Mouse (Mus musculus): Measurements from ENCODE around the gene Cpa1. TPM values are rescaled to one million over a fixed set of nuclear protein-coding genes. Genes with fewer than 3 reads are reported as not detected.

Cpa1 gene
- total and polyA plus RNA-seq, 2 experiments from 2014 or later, result 0.51 to 0.60 TPM

GRCm38 (mm10) chr6:30600033-30600432, 39.0 kb upstream of the Cpa1 start:
- H3K36me3 ChIP-seq (ENCODE audit: insufficient read depth, low read length), result no peaks in the 10 kb centered on the region
- no peaks in the 10 kb centered on the region for H3K27me3 ChIP-seq (ENCODE audit: insufficient read depth, low read length)
- H3K9me3 ChIP-seq (ENCODE audit: low read length), result no peaks in the 10 kb centered on the region
- H3K27ac ChIP-seq (ENCODE audit: low read depth, low read length), result no peak overlapping the region
- TF ChIP-seq CTCF (IDR thresholded peaks at IDR 0.05), result no peak
- DNase-seq (ENCODE audit: low spot score) (no peak), ATAC-seq (ENCODE audit: low FRiP score) (no peak)
- no peak overlapping the region for H3K4me3 ChIP-seq (ENCODE audit: low read depth, low read length)
- 79% methylated on average over 3 of the region's 3 CpGs for WGBS
- H3K9ac ChIP-seq (replicated peaks; ENCODE audit: low read length, poor library complexity, severe bottlenecking), result no peak overlapping the region
- no peak overlapping the region for H3K4me2 ChIP-seq (ENCODE audit: low read depth, low read length, poor library complexity, severe bottlenecking)
- H3K4me1 ChIP-seq (ENCODE audit: insufficient read depth, low read length), result no peaks in the 10 kb centered on the region

DNA sequence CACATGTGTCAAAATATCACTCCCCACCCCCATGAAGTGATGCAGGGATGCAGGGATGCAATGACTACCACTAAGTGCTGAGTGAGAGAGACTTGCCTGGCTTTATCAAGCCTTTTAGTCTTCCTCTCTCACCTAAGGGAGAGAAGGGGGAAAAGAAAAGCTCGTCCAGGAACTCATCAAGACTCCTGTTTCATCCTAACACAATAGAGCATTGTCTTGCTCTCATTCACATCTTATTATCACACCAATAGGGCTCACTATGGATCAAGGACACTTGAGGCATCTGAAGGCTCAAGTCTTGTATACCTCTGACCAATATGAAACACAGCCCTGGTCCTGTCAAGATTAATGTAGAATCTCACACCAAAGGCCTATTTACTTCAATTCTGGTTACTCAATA, 38.0 kb upstream of the Cpa1 start:
- Histone ChIP-seq H3K9me3 (ENCODE audit: low read length) (no peaks in the 10 kb centered on the region), H3K4me1 (ENCODE audit: insufficient read depth, low read length) (no peaks in the 10 kb centered on the region), H3K27ac (ENCODE audit: low read depth, low read length) (no peak overlapping the region), H3K36me3 (ENCODE audit: insufficient read depth, low read length) (no peaks in the 10 kb centered on the region), H3K9ac (replicated peaks; ENCODE audit: low read length, poor library complexity, severe bottlenecking) (no peak overlapping the region), H3K27me3 (ENCODE audit: insufficient read depth, low read length) (no peaks in the 10 kb centered on the region), H3K4me3 (ENCODE audit: low read depth, low read length) (no peak overlapping the region), H3K4me2 (ENCODE audit: low read depth, low read length, poor library complexity, severe bottlenecking) (no peak overlapping the region)
- ATAC-seq (ENCODE audit: low FRiP score) (no peak), DNase-seq (ENCODE audit: low spot score) (no peak)
- WGBS, result 65% methylated on average over 1 of the region's 1 CpGs
- no peak for TF ChIP-seq CTCF (IDR thresholded peaks at IDR 0.05)

- H3K9ac ChIP-seq (replicated peaks; ENCODE audit: low read length, poor library complexity, severe bottlenecking), result no peak overlapping the region
- no peaks in the 10 kb centered on the region for H3K27me3 ChIP-seq (ENCODE audit: insufficient read depth, low read length)
- H3K36me3 ChIP-seq (ENCODE audit: insufficient read depth, low read length), result no peaks in the 10 kb centered on the region
- no peak overlapping the region for H3K27ac ChIP-seq (ENCODE audit: low read depth, low read length)
- DNase-seq (ENCODE audit: low spot score), result no peak
- no peak overlapping the region for H3K4me3 ChIP-seq (ENCODE audit: low read depth, low read length)
- TF ChIP-seq CTCF (IDR thresholded peaks at IDR 0.05), result no peak
- no peak overlapping the region for H3K4me2 ChIP-seq (ENCODE audit: low read depth, low read length, poor library complexity, severe bottlenecking)
- WGBS, result 71% methylated on average over 7 of the region's 7 CpGs
- H3K4me1 ChIP-seq (ENCODE audit: insufficient read depth, low read length), result no peaks in the 10 kb centered on the region
- no peak for ATAC-seq (ENCODE audit: low FRiP score)
- H3K9me3 ChIP-seq (ENCODE audit: low read length), result no peaks in the 10 kb centered on the region
Observed at GRCm38 (mm10) chr6:30604342-30604867, 34.6 kb upstream of the Cpa1 start.

- ATAC-seq (ENCODE audit: low FRiP score) (no peak), DNase-seq (ENCODE audit: low spot score) (no peak)
- H3K4me3 ChIP-seq (ENCODE audit: low read depth, low read length), result no peak overlapping the region
- H3K4me2 ChIP-seq (ENCODE audit: low read depth, low read length, poor library complexity, severe bottlenecking), result no peak overlapping the region
- no peaks in the 10 kb centered on the region for H3K9me3 ChIP-seq (ENCODE audit: low read length)
- 94% methylated on average over 4 of the region's 4 CpGs for WGBS
- no peak overlapping the region for H3K9ac ChIP-seq (replicated peaks; ENCODE audit: low read length, poor library complexity, severe bottlenecking)
- H3K27me3 ChIP-seq (ENCODE audit: insufficient read depth, low read length), result no peaks in the 10 kb centered on the region
- no peak overlapping the region for H3K27ac ChIP-seq (ENCODE audit: low read depth, low read length)
- H3K4me1 ChIP-seq (ENCODE audit: insufficient read depth, low read length), result no peaks in the 10 kb centered on the region
- no peak for TF ChIP-seq CTCF (IDR thresholded peaks at IDR 0.05)
- H3K36me3 ChIP-seq (ENCODE audit: insufficient read depth, low read length), result no peaks in the 10 kb centered on the region
Observed at GRCm38 (mm10) chr6:30605111-30605510, 33.9 kb upstream of the Cpa1 start.

- H3K9me3 ChIP-seq (ENCODE audit: low read length), result no peaks in the 10 kb centered on the region
- ATAC-seq (ENCODE audit: low FRiP score) (no peak), DNase-seq (ENCODE audit: low spot score) (no peak)
- H3K9ac ChIP-seq (replicated peaks; ENCODE audit: low read length, poor library complexity, severe bottlenecking), result no peak overlapping the region
- no peak overlapping the region for H3K4me2 ChIP-seq (ENCODE audit: low read depth, low read length, poor library complexity, severe bottlenecking)
- H3K36me3 ChIP-seq (ENCODE audit: insufficient read depth, low read length), result no peaks in the 10 kb centered on the region
- 89% methylated on average over 5 of the region's 5 CpGs for WGBS
- H3K27ac ChIP-seq (ENCODE audit: low read depth, low read length), result no peak overlapping the region
- H3K4me3 ChIP-seq (ENCODE audit: low read depth, low read length), result no peak overlapping the region
- no peaks in the 10 kb centered on the region for H3K4me1 ChIP-seq (ENCODE audit: insufficient read depth, low read length)
- H3K27me3 ChIP-seq (ENCODE audit: insufficient read depth, low read length), result no peaks in the 10 kb centered on the region
- TF ChIP-seq CTCF (IDR thresholded peaks at IDR 0.05), result no peak
Observed at GRCm38 (mm10) chr6:30605672-30606071, 33.3 kb upstream of the Cpa1 start.

GRCm38 (mm10) chr6:30610710-30611109, 28.3 kb upstream of the Cpa1 start, which contains the start of gene Cpa5:
Gene Cpa5 (plus strand): TSS chr6:30611010.
- no peaks in the 10 kb centered on the region for H3K9me3 ChIP-seq (ENCODE audit: low read length)
- no peak within 1 kb of the TSS for H3K27ac ChIP-seq (ENCODE audit: low read depth, low read length)
- no peaks in the 10 kb centered on the region for H3K4me1 ChIP-seq (ENCODE audit: insufficient read depth, low read length)
- H3K4me3 ChIP-seq (ENCODE audit: low read depth, low read length), result no peak within 1 kb of the TSS
- no peaks in the 10 kb centered on the region for H3K36me3 ChIP-seq (ENCODE audit: insufficient read depth, low read length)
- WGBS, result 88% methylated on average over 7 of the region's 7 CpGs
- no peaks in the 10 kb centered on the region for H3K27me3 ChIP-seq (ENCODE audit: insufficient read depth, low read length)
- no peak for TF ChIP-seq CTCF (IDR thresholded peaks at IDR 0.05)
- DNase-seq (ENCODE audit: low spot score) (no peak), ATAC-seq (ENCODE audit: low FRiP score) (no peak)
- H3K9ac ChIP-seq (replicated peaks; ENCODE audit: low read length, poor library complexity, severe bottlenecking), result no peak within 1 kb of the TSS
- H3K4me2 ChIP-seq (ENCODE audit: low read depth, low read length, poor library complexity, severe bottlenecking), result no peak within 1 kb of the TSS

All from midbrain, postnatal 0 days (tissue).